Mouse (Mus musculus): ENCODE results near the gene Rbfox2. TPM values are rescaled to one million over a fixed set of nuclear protein-coding genes. Genes with fewer than 3 reads are reported as not detected.

Gene Rbfox2
- polyA plus RNA-seq, 1 experiment: 6.6 TPM

- TF ChIP-seq POLR2A (IDR thresholded peaks at IDR 0.05; ENCODE audit: low read depth, low read length): no peak
- TF ChIP-seq CTCF (IDR thresholded peaks at IDR 0.05; ENCODE audit: extremely low read depth, insufficient read depth, insufficient read length, insufficient replicate concordance): no peak
- Histone ChIP-seq H3K4me1 (ENCODE audit: control insufficient read depth, insufficient read depth, insufficient read length) (no peaks in the 10 kb centered on the region), H3K27me3 (ENCODE audit: control insufficient read depth, insufficient read depth, low read length) (no peaks in the 10 kb centered on the region), H3K27ac (ENCODE audit: insufficient read depth, low read length) (no peak overlapping the region), H3K4me3 (ENCODE audit: extremely low read depth, insufficient read depth, insufficient read length) (no peak overlapping the region), H3K36me3 (ENCODE audit: control insufficient read depth, insufficient read depth, low read length) (no peaks in the 10 kb centered on the region)
- whole genome bisulfite sequencing: 86% methylated on average over 1 of the region's 1 CpGs
- DNase-seq (ENCODE audit: low read depth in 1 of 2, low spot score in 2 of 2): no peak
These were observed 140.5 kb downstream of the Rbfox2 start for GRCm38 (mm10) chr15:77166225-77166732.

GRCm38 (mm10) chr15:77163336-77163735, 143.5 kb downstream of the Rbfox2 start:
- DNase-seq (ENCODE audit: low read depth in 1 of 2, low spot score in 2 of 2): no peak

DNA sequence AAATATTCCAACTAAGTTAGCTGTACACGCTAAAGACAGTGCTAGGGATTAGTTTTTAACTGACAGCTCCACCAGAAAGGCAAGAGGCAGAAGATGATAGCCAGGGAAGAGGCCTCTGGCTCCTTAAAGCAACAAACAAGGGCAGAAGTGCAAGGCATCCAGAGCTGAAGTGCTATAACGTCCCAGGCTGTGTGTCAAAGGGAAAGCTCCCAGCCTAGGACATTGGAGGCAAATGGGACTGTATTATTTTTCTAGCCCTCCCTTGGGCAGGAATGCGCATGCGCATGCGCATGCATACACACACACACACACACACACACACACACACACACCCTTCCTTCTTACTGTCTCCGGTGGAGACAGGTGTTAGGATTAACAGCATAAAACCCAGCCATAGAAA, 143.9 kb downstream of the Rbfox2 start:
- no peak overlapping the region for H3K27ac ChIP-seq (ENCODE audit: insufficient read depth, low read length)
- no peaks in the 10 kb centered on the region for H3K36me3 ChIP-seq (ENCODE audit: control insufficient read depth, insufficient read depth, low read length)
- no peaks in the 10 kb centered on the region for H3K4me1 ChIP-seq (ENCODE audit: control insufficient read depth, insufficient read depth, insufficient read length)
- TF ChIP-seq CTCF (IDR thresholded peaks at IDR 0.05; ENCODE audit: extremely low read depth, insufficient read depth, insufficient read length, insufficient replicate concordance) (no peak), POLR2A (IDR thresholded peaks at IDR 0.05; ENCODE audit: low read depth, low read length) (no peak)
- no peak for DNase-seq (ENCODE audit: low read depth in 1 of 2, low spot score in 2 of 2)
- no peaks in the 10 kb centered on the region for H3K27me3 ChIP-seq (ENCODE audit: control insufficient read depth, insufficient read depth, low read length)
- H3K4me3 ChIP-seq (ENCODE audit: extremely low read depth, insufficient read depth, insufficient read length): no peak overlapping the region
- 66% methylated on average over 6 of the region's 6 CpGs for WGBS

More at GRCm38 (mm10) chr15:77163336-77163735, 143.5 kb downstream of the Rbfox2 start:
- Histone ChIP-seq H3K36me3 (ENCODE audit: control insufficient read depth, insufficient read depth, low read length) (no peaks in the 10 kb centered on the region), H3K27me3 (ENCODE audit: control insufficient read depth, insufficient read depth, low read length) (no peaks in the 10 kb centered on the region), H3K4me3 (ENCODE audit: extremely low read depth, insufficient read depth, insufficient read length) (no peak overlapping the region), H3K27ac (ENCODE audit: insufficient read depth, low read length) (no peak overlapping the region), H3K4me1 (ENCODE audit: control insufficient read depth, insufficient read depth, insufficient read length) (no peaks in the 10 kb centered on the region)
- 19% methylated on average over 6 of the region's 6 CpGs for WGBS
- TF ChIP-seq POLR2A (IDR thresholded peaks at IDR 0.05; ENCODE audit: low read depth, low read length) (no peak), CTCF (IDR thresholded peaks at IDR 0.05; ENCODE audit: extremely low read depth, insufficient read depth, insufficient read length, insufficient replicate concordance) (no peak)

GRCm38 (mm10) chr15:77161382-77161781, 145.4 kb downstream of the Rbfox2 start:
- H3K27me3 ChIP-seq (ENCODE audit: control insufficient read depth, insufficient read depth, low read length): no peaks in the 10 kb centered on the region
- H3K4me3 ChIP-seq (ENCODE audit: extremely low read depth, insufficient read depth, insufficient read length): no peak overlapping the region
- no peak for DNase-seq (ENCODE audit: low read depth in 1 of 2, low spot score in 2 of 2)
- WGBS: 28% methylated on average over 5 of the region's 5 CpGs
- H3K4me1 ChIP-seq (ENCODE audit: control insufficient read depth, insufficient read depth, insufficient read length): no peaks in the 10 kb centered on the region
- no peaks in the 10 kb centered on the region for H3K36me3 ChIP-seq (ENCODE audit: control insufficient read depth, insufficient read depth, low read length)
- TF ChIP-seq POLR2A (IDR thresholded peaks at IDR 0.05; ENCODE audit: low read depth, low read length) (no peak), CTCF (IDR thresholded peaks at IDR 0.05; ENCODE audit: extremely low read depth, insufficient read depth, insufficient read length, insufficient replicate concordance) (no peak)
- H3K27ac ChIP-seq (ENCODE audit: insufficient read depth, low read length): no peak overlapping the region

DNA sequence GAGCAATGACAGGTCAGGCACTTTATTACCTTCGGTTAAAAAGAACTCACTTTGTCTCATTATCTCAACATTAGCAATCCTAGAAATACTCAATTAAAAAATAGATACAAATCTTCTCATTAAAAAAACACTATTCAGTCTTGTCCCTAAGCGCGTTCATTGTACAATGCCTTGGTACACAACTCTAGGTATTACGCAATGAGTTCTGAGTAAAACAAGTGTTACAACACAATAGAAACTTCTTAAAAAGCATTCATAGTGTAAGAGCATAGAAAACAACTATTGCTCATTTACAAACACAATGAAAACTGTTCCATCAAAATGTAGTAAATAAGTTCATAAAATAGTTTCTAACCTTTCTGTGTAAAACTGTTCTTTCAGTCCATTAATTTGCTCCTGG, 146.0 kb downstream of the Rbfox2 start:
- TF ChIP-seq POLR2A (IDR thresholded peaks at IDR 0.05; ENCODE audit: low read depth, low read length): no peak
- no peak for TF ChIP-seq CTCF (IDR thresholded peaks at IDR 0.05; ENCODE audit: extremely low read depth, insufficient read depth, insufficient read length, insufficient replicate concordance)

DNA sequence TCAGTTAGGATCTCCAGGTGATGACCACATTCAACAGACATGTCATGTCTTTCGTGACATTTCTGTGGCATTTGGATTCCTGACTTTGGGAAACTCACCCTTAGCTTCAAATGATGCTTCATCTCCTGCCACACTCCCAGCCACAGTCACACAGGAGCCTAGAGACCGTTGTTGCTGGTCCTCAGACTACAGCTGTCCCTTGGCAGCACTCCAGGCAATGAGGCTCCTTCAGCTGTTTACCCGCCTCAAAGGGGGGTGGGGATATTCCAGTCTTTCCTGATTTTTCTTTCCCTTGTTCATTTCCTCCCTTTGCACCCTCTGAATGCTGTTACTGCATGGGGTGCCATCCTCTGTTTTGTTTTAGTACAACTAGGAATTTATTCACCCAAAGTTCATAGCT, 150.3 kb downstream of the Rbfox2 start:
- H3K36me3 ChIP-seq (ENCODE audit: control insufficient read depth, insufficient read depth, low read length): no peaks in the 10 kb centered on the region
- TF ChIP-seq CTCF (IDR thresholded peaks at IDR 0.05; ENCODE audit: extremely low read depth, insufficient read depth, insufficient read length, insufficient replicate concordance) (no peak), POLR2A (IDR thresholded peaks at IDR 0.05; ENCODE audit: low read depth, low read length) (no peak)
- no peak overlapping the region for H3K27ac ChIP-seq (ENCODE audit: insufficient read depth, low read length)
- no peaks in the 10 kb centered on the region for H3K27me3 ChIP-seq (ENCODE audit: control insufficient read depth, insufficient read depth, low read length)
- no peak for DNase-seq (ENCODE audit: low read depth in 1 of 2, low spot score in 2 of 2)
- WGBS: 58% methylated on average over 3 of the region's 3 CpGs
- no peak overlapping the region for H3K4me3 ChIP-seq (ENCODE audit: extremely low read depth, insufficient read depth, insufficient read length)
- H3K4me1 ChIP-seq (ENCODE audit: control insufficient read depth, insufficient read depth, insufficient read length): no peaks in the 10 kb centered on the region

More for the DNA sequence above, 146.0 kb downstream of the Rbfox2 start:
- Histone ChIP-seq H3K4me3 (ENCODE audit: extremely low read depth, insufficient read depth, insufficient read length) (no peak overlapping the region), H3K36me3 (ENCODE audit: control insufficient read depth, insufficient read depth, low read length) (no peaks in the 10 kb centered on the region), H3K27me3 (ENCODE audit: control insufficient read depth, insufficient read depth, low read length) (no peaks in the 10 kb centered on the region), H3K4me1 (ENCODE audit: control insufficient read depth, insufficient read depth, insufficient read length) (no peaks in the 10 kb centered on the region), H3K27ac (ENCODE audit: insufficient read depth, low read length) (no peak overlapping the region)
- no peak for DNase-seq (ENCODE audit: low read depth in 1 of 2, low spot score in 2 of 2)
- WGBS: 85% methylated on average over 4 of the region's 4 CpGs

GRCm38 (mm10) chr15:77154248-77154785, 152.5 kb downstream of the Rbfox2 start:
- no peaks in the 10 kb centered on the region for H3K4me1 ChIP-seq (ENCODE audit: control insufficient read depth, insufficient read depth, insufficient read length)
- no peak for DNase-seq (ENCODE audit: low read depth in 1 of 2, low spot score in 2 of 2)
- no peak overlapping the region for H3K27ac ChIP-seq (ENCODE audit: insufficient read depth, low read length)
- no peaks in the 10 kb centered on the region for H3K36me3 ChIP-seq (ENCODE audit: control insufficient read depth, insufficient read depth, low read length)
- no peaks in the 10 kb centered on the region for H3K27me3 ChIP-seq (ENCODE audit: control insufficient read depth, insufficient read depth, low read length)
- H3K4me3 ChIP-seq (ENCODE audit: extremely low read depth, insufficient read depth, insufficient read length): no peak overlapping the region
- TF ChIP-seq POLR2A (IDR thresholded peaks at IDR 0.05; ENCODE audit: low read depth, low read length) (no peak), CTCF (IDR thresholded peaks at IDR 0.05; ENCODE audit: extremely low read depth, insufficient read depth, insufficient read length, insufficient replicate concordance) (no peak)
- WGBS: 89% methylated on average over 10 of the region's 10 CpGs
